10 mouse cellular contexts compared by ENCODE assay signal in the genomic region with DNA sequence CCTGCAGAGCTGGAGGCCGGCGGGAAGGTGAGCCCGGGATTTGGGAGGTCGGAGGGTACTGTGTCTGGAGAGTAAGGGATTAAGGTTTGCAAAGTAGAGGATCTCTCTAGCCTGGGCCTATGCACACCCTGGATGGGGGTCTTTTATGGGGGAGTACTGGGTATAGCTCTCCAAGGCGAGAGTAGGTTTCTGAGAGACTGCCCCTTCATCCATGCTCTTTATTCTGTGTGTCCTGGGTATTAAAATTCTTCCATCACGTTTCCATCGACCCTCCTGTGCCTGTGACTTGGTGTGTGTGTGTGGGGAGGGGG. TPM values are rescaled to one million over a fixed set of nuclear protein-coding genes. Genes with fewer than 3 reads are reported as not detected.
A peak's percentile ranks its signal among the peaks of the same experiment; 100 is the strongest.
DNase-seq lines count a peak whose midpoint lies in the region; ATAC-seq and TF ChIP-seq lines count a peak whose summit lies in the region.
"Had no signal": no experiment of that assay in that cellular context is flagged by ENCODE, and none has a peak within 500 bp of the region (broad histone marks: within the 10 kb centered on the region; RNA-seq: fewer than 3 reads in every experiment).

No protein-coding gene starts in this region.

- 0 out of 2 replicates have a peak, but pooled peaks have one; percentile 17 for ATAC-seq in heart, embryonic 14.5 days (ENCODE audit: insufficient number of reproducible peaks, insufficient read depth, low FRiP score, low read depth)
- ATAC-seq in forebrain, embryonic 16.5 days: peak; percentile 34
- no peak for ATAC-seq in liver, embryonic 16.5 days (ENCODE audit: low read depth)

- H3K27ac ChIP-seq in heart, embryonic 14.5 days (replicated peaks in 1 of 2; ENCODE audit: control insufficient read depth in 1 of 2, insufficient read depth in 1 of 2, low read depth in 2 of 2, low read length in 2 of 2): no peak overlapping the region
- H3K27ac ChIP-seq in ES-E14 (ENCODE audit: insufficient read depth, low read depth, low read length, poor library complexity, severe bottlenecking): no peak overlapping the region
- H3K27ac ChIP-seq in forebrain, embryonic 16.5 days (ENCODE audit: low read length): peak overlapping the region; percentile 95
- H3K27ac ChIP-seq in liver, embryonic 16.5 days (ENCODE audit: low read length): no peak overlapping the region
- H3K27ac ChIP-seq: macrophage had no signal

- peaks cover 2 to 3% of the 10 kb centered on the region in 2 experiments; a peak in 1 of 4 replicates for H3K4me1 ChIP-seq in heart, embryonic 14.5 days (ENCODE audit: control insufficient read depth in 2 of 2, insufficient read depth in 2 of 2, low read length in 2 of 2)
- peaks cover 0 to 5% of the 10 kb centered on the region in 2 experiments; a peak in 1 of 4 replicates for H3K4me1 ChIP-seq in ES-E14 (ENCODE audit: control insufficient read depth in 2 of 2, insufficient read depth in 2 of 2, low read length in 2 of 2, poor library complexity in 1 of 2)
- H3K4me1 ChIP-seq in forebrain, embryonic 16.5 days (replicated peaks; ENCODE audit: control insufficient read depth, insufficient read depth, low read length): peaks cover 18% of the 10 kb centered on the region
- peaks cover 4% of the 10 kb centered on the region; the same call in 1 of the 2 replicates for H3K4me1 ChIP-seq in liver, embryonic 16.5 days (ENCODE audit: control insufficient read depth, low read depth, low read length)

- H3K4me3 ChIP-seq in heart, embryonic 14.5 days (ENCODE audit: control insufficient read depth in 1 of 2, insufficient read depth in 1 of 2, low read depth in 1 of 2, low read length in 2 of 2): peak overlapping the region; percentile 77 to 95
- H3K4me3 ChIP-seq in ES-E14 (ENCODE audit: insufficient read depth in 1 of 2, low read depth in 1 of 2, low read length in 2 of 2, poor library complexity in 1 of 2, severe bottlenecking in 1 of 2): peak overlapping the region; percentile 72 to 82
- peak overlapping the region; percentile 86 for H3K4me3 ChIP-seq in forebrain, embryonic 16.5 days (replicated peaks; ENCODE audit: low read length)
- peak overlapping the region; percentile 68 for H3K4me3 ChIP-seq in liver, embryonic 16.5 days (ENCODE audit: low read depth, low read length)

- H3K4me2 ChIP-seq in heart, embryonic 14.5 days (ENCODE audit: low read length): peak overlapping the region; percentile 98
- H3K4me2 ChIP-seq in forebrain, embryonic 16.5 days (ENCODE audit: low read length): peak overlapping the region; percentile 69
- peak overlapping the region; percentile 81 for H3K4me2 ChIP-seq in liver, embryonic 16.5 days (ENCODE audit: low read depth, low read length)

- peaks cover 14% of the 10 kb centered on the region for H3K27me3 ChIP-seq in heart, embryonic 14.5 days (ENCODE audit: control insufficient read depth, insufficient read depth, low read length)
- no peaks in the 10 kb centered on the region for H3K27me3 ChIP-seq in forebrain, embryonic 16.5 days (replicated peaks; ENCODE audit: control insufficient read depth, insufficient read depth, low read length)
- H3K27me3 ChIP-seq in liver, embryonic 16.5 days (ENCODE audit: control insufficient read depth, insufficient read depth, low read depth, low read length): peaks cover 10% of the 10 kb centered on the region

- intact Hi-C loops in heart, postnatal 25 days (cut with DNase I): no loop called here

- no peaks in the 10 kb centered on the region for H3K9me3 ChIP-seq in heart, embryonic 14.5 days (ENCODE audit: control insufficient read depth, low read length)
- no peaks in the 10 kb centered on the region for H3K9me3 ChIP-seq in ES-E14 (ENCODE audit: control insufficient read depth, insufficient read depth, low read depth, low read length)
- H3K9me3 ChIP-seq in forebrain, embryonic 16.5 days (ENCODE audit: control insufficient read depth, low read length): no peaks in the 10 kb centered on the region
- no peaks in the 10 kb centered on the region for H3K9me3 ChIP-seq in liver, embryonic 16.5 days (replicated peaks; ENCODE audit: control insufficient read depth, low read length)

- peak overlapping the region; percentile 75 for H3K9ac ChIP-seq in heart, embryonic 14.5 days (ENCODE audit: low read length)
- H3K9ac ChIP-seq in ES-E14 (ENCODE audit: insufficient read depth, low read depth, low read length, poor library complexity, severe bottlenecking): peak overlapping the region; percentile 63; the same call in 1 of the 2 replicates
- peak overlapping the region; percentile 88 for H3K9ac ChIP-seq in forebrain, embryonic 16.5 days (replicated peaks; ENCODE audit: low read depth, low read length)
- peak overlapping the region; percentile 36 for H3K9ac ChIP-seq in liver, embryonic 16.5 days (ENCODE audit: low read depth, low read length)

- H3K36me3 ChIP-seq in heart, embryonic 14.5 days (ENCODE audit: control insufficient read depth, insufficient read depth, low read length): no peaks in the 10 kb centered on the region
- H3K36me3 ChIP-seq in ES-E14 (ENCODE audit: control insufficient read depth, insufficient read depth, low read length, poor library complexity, severe bottlenecking): no peaks in the 10 kb centered on the region
- no peaks in the 10 kb centered on the region for H3K36me3 ChIP-seq in forebrain, embryonic 16.5 days (ENCODE audit: control insufficient read depth, insufficient read depth)
- no peaks in the 10 kb centered on the region for H3K36me3 ChIP-seq in liver, embryonic 16.5 days (ENCODE audit: control insufficient read depth, insufficient read depth)

- no peak for DNase-seq in heart, postnatal 25 days (ENCODE audit: low spot score)
- DNase-seq in ES-E14 (ENCODE audit: low read depth, low spot score): no peak
- DNase-seq in right cerebral cortex, postnatal 10 days (ENCODE audit: low spot score in 2 of 2): no peak
- DNase-seq in gastrocnemius, adult 18-20 months (ENCODE audit: low spot score): no peak
- DNase-seq in urinary bladder, postnatal 36 days (ENCODE audit: low spot score in 2 of 2): no peak

- in situ Hi-C loops in ES-E14 (cut with MboI; ENCODE audit: low sequenced_read_pairs in 2 of 2, unreplicated experiment in 2 of 2): no loop called here

- WGBS in heart, embryonic 14.5 days: 2% methylated on average over 7 of the region's 7 CpGs
- WGBS in forebrain, embryonic 16.5 days: 1% methylated on average over 7 of the region's 7 CpGs
- 4% methylated on average over 7 of the region's 7 CpGs for WGBS in liver, embryonic 16.5 days (ENCODE audit: insufficient replicate concordance)

TF ChIP-seq in ES-E14, 5 proteins besides CTCF, POLR2A, EP300 and RAD21:
- no peak for TF ChIP-seq ZNF384 (IDR thresholded peaks at IDR 0.05; ENCODE audit: low read depth, low read length)
- no peak for TF ChIP-seq ZC3H11A (IDR thresholded peaks at IDR 0.05; ENCODE audit: borderline replicate concordance, low read depth, low read length)

RNA-seq across cellular contexts. Expression of a gene that starts 0.5 kb away (rescaled TPM):
- 2.8 and 4.4 TPM in 2 replicates for polyA plus RNA-seq in heart, embryonic 14.5 days (2014; fragmentation: Nextera tagmentation; extraction: Ambion mirVana)
- total RNA-seq in heart, postnatal 25 days (2021): 1 to 10 TPM; 1.6 to 2.0 TPM
- total RNA-seq in ES-E14 (2012; rRNA removed): 5.4 and 5.8 TPM in 2 replicates
- polyA plus RNA-seq in forebrain, embryonic 16.5 days (2015; fragmentation: Nextera tagmentation; extraction: Ambion mirVana): 37.7 and 39.4 TPM in 2 replicates
- 0.65 and 0.92 TPM in 2 replicates for polyA plus RNA-seq in liver, embryonic 16.5 days (2015; fragmentation: Nextera tagmentation; extraction: Ambion mirVana)
- total RNA-seq in gastrocnemius, adult 18-20 months (2021): under 1 TPM; 0.76 to 0.91 TPM

RNA-seq across cellular contexts. Expression of a gene that starts 30.5 kb away (rescaled TPM):
- not detected in 2 replicates for polyA plus RNA-seq in heart, embryonic 14.5 days (2014; fragmentation: Nextera tagmentation; extraction: Ambion mirVana)
- not detected for total RNA-seq in heart, postnatal 25 days (2021)
- 0.18 TPM in 1 of 2 replicates, not detected in the other for total RNA-seq in ES-E14 (2012; rRNA removed)
- polyA plus RNA-seq in forebrain, embryonic 16.5 days (2015; fragmentation: Nextera tagmentation; extraction: Ambion mirVana): 0.60 and 0.65 TPM in 2 replicates
- 0.02 and 0.06 TPM in 2 replicates for polyA plus RNA-seq in liver, embryonic 16.5 days (2015; fragmentation: Nextera tagmentation; extraction: Ambion mirVana)
- total RNA-seq in gastrocnemius, adult 18-20 months (2021): not detected
- total RNA-seq: common myeloid progenitor, adult 5-6 weeks had no signal
- polyA plus RNA-seq: macrophage had no signal

Comparison
In these comparisons a context has a peak if more than half of its experiments do, and no peak if none do; other contexts are left out.
1. H3K9ac ChIP-seq: peak in every context shown above with its lines; median percentile 88 in forebrain, embryonic 16.5 days; 75 in heart, embryonic 14.5 days; 63 in ES-E14; 36 in liver, embryonic 16.5 days.